Mouse (Mus musculus): ENCODE data around the gene Hdac7.

The Hdac7 gene

DNA sequence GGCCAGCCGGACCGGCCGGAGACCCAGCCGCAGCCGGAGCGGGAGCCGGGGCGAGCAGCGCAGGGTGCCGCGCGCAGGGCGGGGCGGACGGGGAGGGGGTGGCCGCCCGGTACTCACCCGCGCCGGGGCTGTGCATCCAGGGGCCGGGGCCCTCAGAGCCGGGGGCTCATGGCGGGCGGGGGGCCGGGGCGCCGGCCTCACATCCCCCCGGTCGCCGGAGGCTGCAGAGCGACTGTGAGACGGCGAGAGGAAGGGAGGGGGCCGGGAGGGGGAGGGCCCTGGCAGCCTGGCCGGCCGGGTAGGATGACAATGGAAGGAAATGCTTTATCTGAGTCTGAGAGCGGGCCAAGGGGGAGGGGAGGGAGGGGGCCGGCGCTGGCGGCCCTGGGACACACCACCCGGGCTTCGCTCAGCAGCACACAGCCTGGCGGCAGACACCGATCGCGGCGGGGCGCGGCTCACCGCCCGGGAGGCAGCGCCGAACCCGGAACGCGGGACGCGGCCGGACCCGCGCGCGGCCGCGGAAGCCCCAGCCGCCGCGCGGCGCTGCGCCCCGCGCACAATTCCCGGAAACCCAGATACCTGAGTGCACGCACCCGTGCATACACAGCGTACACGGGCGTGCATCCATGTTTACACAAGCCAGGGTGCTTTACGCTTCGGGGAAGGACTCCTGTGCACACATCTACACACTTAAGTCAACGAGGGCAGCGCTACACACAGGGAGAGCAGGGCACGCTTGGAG lies 12.9 kb downstream of the Hdac7 start:
- DNase-seq, result peak; percentile 89

DNA sequence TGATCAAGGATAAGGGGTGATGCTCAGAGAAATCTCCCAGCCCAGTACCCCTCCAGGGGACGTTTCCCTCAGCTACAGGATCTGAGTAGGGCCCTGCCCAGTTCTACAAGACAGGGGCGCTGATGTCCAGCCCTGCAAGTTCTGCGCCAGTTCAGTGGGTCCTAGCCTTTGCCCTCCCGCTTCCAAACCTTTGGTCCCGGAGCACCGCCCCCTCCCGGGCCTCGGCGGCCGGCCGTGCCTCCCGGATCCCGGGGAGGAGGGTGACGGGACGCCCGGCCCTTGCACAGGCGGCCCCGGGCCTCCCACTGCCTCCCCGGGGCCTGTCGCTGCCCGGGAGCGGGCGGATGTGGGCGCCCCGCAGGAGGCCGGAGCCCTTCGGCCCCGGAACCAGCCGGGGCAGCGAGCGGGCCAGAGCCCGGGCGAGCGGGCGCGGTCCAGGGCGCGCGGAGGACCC lies 13.5 kb downstream of the Hdac7 start:
- DNase-seq, result peak; percentile 74

GRCm38 (mm10) chr15:97830253-97830787 lies 14.0 kb downstream of the Hdac7 start:
- peak; percentile 47 for DNase-seq

- no peak for DNase-seq
These were observed 14.9 kb downstream of the Hdac7 start for GRCm38 (mm10) chr15:97829432-97829831.

GRCm38 (mm10) chr15:97828901-97829338 lies 15.4 kb downstream of the Hdac7 start:
- peak; percentile 64 for DNase-seq

DNA sequence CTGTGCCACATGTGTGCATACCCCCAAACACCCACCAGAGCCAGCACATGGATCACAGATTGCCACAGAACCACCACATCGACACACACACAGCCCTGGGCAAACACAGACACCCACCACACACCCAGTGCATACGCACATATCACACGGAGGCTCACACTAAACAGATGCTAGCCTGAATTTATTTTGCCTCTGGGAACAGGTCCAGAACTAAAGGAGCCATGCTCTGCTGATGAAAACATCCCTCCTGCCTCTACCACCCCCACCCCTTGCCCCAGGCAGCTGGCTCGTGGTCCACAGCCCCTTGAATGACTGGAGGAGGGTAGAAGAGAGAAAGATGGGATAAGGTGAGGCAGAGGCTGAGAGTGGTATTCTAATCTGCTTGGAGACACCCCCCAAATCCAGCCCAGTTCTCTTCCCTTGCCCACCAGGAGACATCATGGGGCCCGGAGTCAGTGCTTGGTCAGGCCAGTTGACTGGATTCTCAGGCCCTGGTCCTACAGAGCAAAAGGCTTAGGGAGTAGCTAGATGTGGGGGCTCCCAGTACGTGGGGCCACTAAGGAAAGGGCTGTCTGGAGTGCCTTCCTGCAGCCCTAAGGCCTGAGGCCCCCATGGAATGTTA lies 16.0 kb downstream of the Hdac7 start:
- no peak for DNase-seq

DNA sequence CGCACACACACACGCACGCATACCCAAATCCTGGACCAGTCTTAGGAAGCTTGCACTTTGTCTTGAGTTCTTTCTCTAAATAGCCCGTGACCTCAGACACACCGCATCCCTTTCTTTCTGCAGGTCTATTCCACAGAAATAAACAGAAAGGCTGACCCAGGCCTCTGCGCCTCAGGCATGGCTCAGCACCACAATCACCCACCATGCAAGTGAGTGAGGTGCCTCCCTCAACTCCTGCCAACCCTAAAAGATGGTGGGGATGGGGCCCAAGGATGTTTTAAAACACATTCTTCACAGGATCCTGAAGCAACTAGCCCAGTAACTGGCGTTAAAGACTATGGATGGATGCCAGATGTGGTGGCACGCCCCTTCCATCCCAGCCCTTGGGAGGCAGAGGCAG lies 16.9 kb downstream of the Hdac7 start:
- DNase-seq, result no peak

GRCm38 (mm10) chr15:97826588-97827261 lies 17.6 kb downstream of the Hdac7 start:
- DNase-seq, result no peak

GRCm38 (mm10) chr15:97825941-97826587 lies 18.2 kb downstream of the Hdac7 start:
- DNase-seq, result no peak

DNA sequence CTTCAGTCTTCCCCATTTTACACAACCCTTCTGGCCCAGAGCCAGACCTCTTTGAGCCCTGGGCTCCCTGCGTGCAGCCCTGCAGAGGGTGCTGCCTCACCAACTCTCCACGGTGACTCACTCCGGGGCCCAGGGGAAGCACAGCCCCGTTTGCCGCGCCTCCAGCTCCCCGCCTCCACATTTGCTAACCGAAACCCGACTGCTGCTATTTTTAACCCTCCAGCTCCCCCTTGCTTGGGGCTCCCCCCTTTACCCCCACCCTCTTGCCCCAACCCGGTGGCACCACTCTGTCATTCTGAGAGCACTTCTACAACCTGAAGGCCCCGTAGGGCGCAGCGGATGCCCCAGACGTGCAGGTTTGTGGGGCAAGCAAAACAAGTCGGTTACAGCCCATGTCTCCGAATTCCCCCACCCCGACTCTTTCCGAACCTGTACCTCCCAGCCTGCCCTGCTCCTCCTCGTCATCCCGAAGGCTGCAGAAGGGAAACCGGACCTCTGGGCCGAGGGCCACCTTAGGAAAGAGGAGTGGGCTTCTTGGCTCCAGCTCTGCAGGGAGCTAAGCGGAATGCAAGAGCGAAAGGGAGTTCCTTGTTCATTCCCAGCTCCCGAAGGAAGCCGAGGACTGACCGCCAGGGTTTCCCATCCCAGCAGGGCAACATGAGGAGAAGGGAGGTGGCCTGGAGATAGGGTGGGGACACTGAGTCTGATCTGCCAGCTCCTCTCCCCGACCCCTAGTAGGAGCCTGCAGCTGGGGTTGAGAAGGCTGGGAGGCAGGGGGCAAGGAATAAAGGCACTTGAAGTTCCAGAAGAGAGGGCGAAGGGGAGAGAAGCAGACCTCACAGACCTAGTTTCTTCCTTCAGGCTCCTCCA lies 19.0 kb downstream of the Hdac7 start:
- DNase-seq, result peak; percentile 88

DNA sequence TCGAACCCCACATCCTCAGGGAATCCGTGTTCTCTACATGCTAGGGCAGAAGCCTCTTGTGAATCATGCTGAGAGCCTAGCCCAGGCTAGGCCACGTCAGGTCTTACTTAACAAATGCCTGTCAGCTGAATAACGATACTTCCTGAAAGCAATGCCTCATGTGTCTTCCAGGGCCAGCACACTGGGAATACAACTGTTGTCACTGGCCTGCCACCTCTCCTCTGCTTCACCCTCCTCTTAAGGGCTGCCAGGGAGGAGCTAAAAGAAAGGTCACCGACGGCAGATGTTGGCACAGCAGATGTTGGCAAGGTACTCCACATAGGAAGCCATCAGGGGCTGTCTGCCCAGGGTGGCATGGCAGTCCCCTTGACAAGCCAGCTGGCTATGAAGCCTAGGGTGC lies 20.3 kb downstream of the Hdac7 start:
- DNase-seq, result no peak

GRCm38 (mm10) chr15:97823479-97823878 lies 20.8 kb downstream of the Hdac7 start:
- DNase-seq, result no peak

DNA sequence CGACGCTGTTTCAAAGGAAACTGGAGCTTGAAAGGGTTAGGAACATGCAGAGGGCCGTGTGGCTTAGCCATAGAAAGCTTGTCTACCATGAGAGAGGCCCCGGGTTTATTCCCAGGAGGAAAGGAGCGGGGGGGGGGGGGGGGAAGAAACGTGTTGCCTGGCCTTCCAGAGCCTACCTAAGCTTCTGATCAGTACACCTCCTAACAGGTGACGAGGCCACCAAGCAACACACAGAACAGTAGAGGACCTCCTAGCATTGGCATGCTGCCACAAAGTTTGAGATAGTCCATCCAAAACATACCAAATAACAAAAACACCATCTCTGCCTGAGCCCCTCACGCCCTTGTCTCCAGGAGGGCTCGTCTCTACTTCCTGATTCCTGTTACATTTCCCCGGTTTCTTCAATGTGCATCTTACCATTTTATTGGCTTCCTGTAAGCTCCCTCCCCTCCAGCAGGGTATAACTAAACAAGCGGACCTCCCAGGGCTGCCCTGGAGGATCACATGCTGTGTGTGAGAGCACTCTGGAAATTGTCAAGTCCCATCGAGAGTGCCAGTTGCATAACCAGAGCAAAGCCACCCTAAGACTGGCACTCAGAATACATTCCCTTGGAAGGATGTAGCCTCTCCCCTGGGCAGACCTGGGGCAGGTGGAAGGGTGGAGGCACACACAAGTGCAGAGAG lies 21.6 kb downstream of the Hdac7 start:
- no peak for DNase-seq

DNA sequence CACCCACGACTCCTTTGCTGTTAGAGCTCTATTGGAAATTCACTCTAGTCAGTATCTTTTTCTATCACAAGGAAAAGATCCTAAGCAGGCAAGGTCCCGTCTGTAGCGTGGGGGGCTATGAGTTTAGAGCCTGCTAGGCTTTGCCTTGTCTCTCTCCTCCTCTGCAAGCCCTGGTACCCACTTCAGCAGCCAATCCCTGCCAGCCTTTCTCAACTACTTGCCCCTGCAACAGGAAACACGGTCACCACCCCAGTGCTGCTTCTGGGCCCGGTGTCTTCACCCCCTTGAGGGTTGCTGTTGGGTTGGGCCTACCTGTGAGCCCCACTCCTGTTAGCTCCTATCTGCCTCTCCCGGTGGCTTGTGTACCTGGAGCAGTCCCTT lies 22.3 kb downstream of the Hdac7 start:
- no peak for DNase-seq

DNA sequence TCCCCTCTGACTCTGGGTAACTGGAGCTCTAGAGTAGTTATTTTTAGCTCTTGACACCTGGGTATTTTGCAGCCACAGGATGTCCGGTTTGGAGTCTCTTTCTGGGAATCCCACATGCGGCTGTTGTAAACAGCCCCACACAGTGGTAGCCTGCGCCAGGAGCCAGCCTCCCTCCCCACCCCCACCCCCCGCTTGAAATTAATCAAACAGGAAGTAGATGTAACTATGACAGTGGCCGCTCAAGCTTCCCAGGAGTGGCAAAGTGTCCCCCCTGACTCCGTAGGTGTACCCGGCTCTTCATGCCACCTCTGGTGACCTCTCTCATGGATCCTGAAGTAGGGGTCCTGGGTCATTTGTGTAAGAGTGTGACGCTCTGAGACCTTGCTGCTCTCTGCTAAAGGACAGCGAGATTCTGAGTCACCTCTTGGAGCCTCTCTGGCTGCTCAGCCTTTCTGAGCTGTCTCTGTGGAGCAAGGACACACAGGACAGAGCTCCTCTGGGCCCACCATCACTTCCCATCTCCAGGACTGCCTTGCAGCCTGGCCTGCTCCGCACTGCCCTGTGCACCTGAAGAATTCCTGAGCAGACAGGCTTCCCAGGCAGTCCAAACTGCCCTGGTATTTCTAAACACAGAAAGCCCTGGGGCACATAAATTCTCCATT lies 22.9 kb downstream of the Hdac7 start:
- peak; percentile 51 for DNase-seq

- no peak for DNase-seq
These were observed 24.4 kb downstream of the Hdac7 start for GRCm38 (mm10) chr15:97819937-97820336.

GRCm38 (mm10) chr15:97816199-97816994 lies 27.9 kb downstream of the Hdac7 start:
- DNase-seq, result no peak

DNA sequence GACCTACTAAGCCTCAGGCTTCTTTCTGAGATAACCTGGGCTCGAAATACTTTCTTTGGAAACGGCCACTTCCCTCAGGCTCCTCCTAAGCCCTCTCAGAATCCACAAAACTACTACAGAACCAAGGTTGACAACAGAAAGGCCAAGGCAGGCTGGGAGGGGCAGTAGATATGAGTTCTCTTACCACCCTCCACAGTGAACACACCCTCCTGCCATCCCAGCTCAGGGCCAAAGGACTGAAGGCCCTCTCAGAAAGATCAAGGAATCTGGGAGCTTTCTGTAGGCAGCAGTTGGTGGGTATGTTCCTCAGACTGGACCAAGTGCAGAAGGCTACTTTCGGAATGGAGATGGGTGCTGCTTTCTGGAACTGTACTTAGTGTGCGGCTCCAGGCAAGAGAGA lies 29.0 kb downstream of the Hdac7 start:
- DNase-seq, result no peak

GRCm38 (mm10) chr15:97814703-97815102 lies 29.6 kb downstream of the Hdac7 start:
- DNase-seq, result no peak
